Mouse (Mus musculus) lung, embryonic 14.5 days (tissue): ENCODE data around the gene Dnase2b. TPM values are rescaled to one million over a fixed set of nuclear protein-coding genes. Genes with fewer than 3 reads are reported as not detected.

Source experiments
- ATAC-seq: fragments of 200-750 bp; cut with Nextera tagmentation; 2 replicates; pipeline ENCODE4 v1.8.0; 2017; ENCODE audit warnings: mild to moderate bottlenecking, moderate TSS enrichment, moderate library complexity; ENCODE audit not compliant: insufficient read depth
- DNase-seq: peaks from one replicate; pipeline ENCODE4 v3.0.0-alpha.2; 2015
- H3K27ac ChIP-seq: fragments of 300-500 bp; sonication (generic); 2 replicates; pipeline ENCODE4 v1.5.1; 2014; ENCODE audit warnings: low read depth, mild to moderate bottlenecking, moderate library complexity
- H3K27me3 ChIP-seq: fragments of 300-500 bp; sonication (generic); 2 replicates; pipeline ENCODE4 v1.6.1; 2014; ENCODE audit warnings: low read length, control low read depth; ENCODE audit not compliant: insufficient read depth
- H3K36me3 ChIP-seq: fragments of 300-500 bp; sonication (generic); 2 replicates; pipeline ENCODE4 v1.6.1; 2014; ENCODE audit warnings: control low read depth; ENCODE audit not compliant: insufficient read depth
- H3K4me1 ChIP-seq: fragments of 300-500 bp; sonication (generic); 2 replicates; pipeline ENCODE4 v1.6.1; 2014; ENCODE audit warnings: antibody characterized with exemption, control low read depth; ENCODE audit not compliant: insufficient read depth
- H3K4me2 ChIP-seq: fragments of 300-500 bp; sonication (generic); 2 replicates; pipeline ENCODE4 v1.6.1; 2014; ENCODE audit warnings: mild to moderate bottlenecking
- H3K4me3 ChIP-seq: fragments of 300-500 bp; sonication (generic); 2 replicates; pipeline ENCODE4 v1.5.1; 2014; ENCODE audit warnings: low read depth, low read length
- H3K9ac ChIP-seq: fragments of 300-500 bp; sonication (generic); 2 replicates; pipeline ENCODE4 v1.6.1; 2014
- H3K9me3 ChIP-seq: fragments of 300-500 bp; sonication (generic); 2 replicates; pipeline ENCODE4 v1.6.1; 2016; ENCODE audit warnings: low read depth, low read length, control low read depth
- CTCF ChIP-seq: IDR thresholded peaks from 2 replicates; pipeline ENCODE4 v1.5.1; 2016; ENCODE audit warnings: antibody characterized with exemption, low read depth
- WGBS: fragments of 180-500 bp; shearing (Covaris S2); extraction: QIAGEN DNeasy Blood & Tissue Kit; methylation state at CpG from one replicate; pipeline ENCODE4 v1.1.7; 2014; 5-methylcytosine and 5-hydroxymethylcytosine counted together
- polyA plus RNA-seq: library from polyadenylated mRNA; unstranded; fragments of >200 nt; fragmentation: Nextera tagmentation; extraction: Ambion mirVana; gene quantifications from 2 replicates; pipeline ENCODE4 v1.2.1, GENCODE M21; 2014

The Dnase2b gene
- polyA plus RNA-seq, 1 experiment from 2014 or later, result not detected

- no peak overlapping the region for H3K9ac ChIP-seq
- WGBS, result 81% methylated on average over 6 of the region's 6 CpGs
- no peaks in the 10 kb centered on the region for H3K9me3 ChIP-seq
- no peak for DNase-seq
- no peak overlapping the region for H3K27ac ChIP-seq
- H3K36me3 ChIP-seq, result no peaks in the 10 kb centered on the region
- no peak overlapping the region for H3K4me2 ChIP-seq
- no peak for TF ChIP-seq CTCF
- H3K27me3 ChIP-seq, result no peaks in the 10 kb centered on the region
- ATAC-seq, result no peak
- no peaks in the 10 kb centered on the region for H3K4me1 ChIP-seq
- no peak overlapping the region for H3K4me3 ChIP-seq
Measured at GRCm38 (mm10) chr3:146557507-146557906, 57.9 kb downstream of the Dnase2b start.

DNA sequence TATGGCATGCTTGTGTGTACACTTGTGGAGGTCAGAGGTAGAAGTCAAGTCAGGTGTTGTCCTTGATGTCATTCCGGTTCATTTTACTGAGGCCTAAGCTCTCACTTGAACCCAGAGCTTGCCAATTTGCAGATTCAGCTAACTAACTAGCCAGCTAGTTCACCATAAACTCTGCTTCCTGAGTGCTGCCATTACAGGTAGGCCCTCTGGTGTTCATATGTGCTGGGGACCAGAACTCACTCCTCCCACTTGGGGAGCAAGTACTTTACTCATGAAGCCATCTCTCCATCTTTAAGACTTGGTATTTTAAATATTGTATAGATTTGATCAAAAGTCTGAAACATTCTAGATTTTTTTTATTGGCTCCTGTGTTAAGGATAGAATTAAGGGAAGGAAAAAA, 58.8 kb downstream of the Dnase2b start:
- DNase-seq (no peak), ATAC-seq (no peak)
- H3K9me3 ChIP-seq, result no peaks in the 10 kb centered on the region
- no peak for TF ChIP-seq CTCF
- no peak overlapping the region for H3K4me3 ChIP-seq
- H3K4me1 ChIP-seq, result no peaks in the 10 kb centered on the region
- no peak overlapping the region for H3K4me2 ChIP-seq
- 72% methylated on average over 1 of the region's 1 CpGs for WGBS
- H3K9ac ChIP-seq, result no peak overlapping the region
- H3K27ac ChIP-seq, result no peak overlapping the region
- no peaks in the 10 kb centered on the region for H3K36me3 ChIP-seq
- H3K27me3 ChIP-seq, result no peaks in the 10 kb centered on the region

DNA sequence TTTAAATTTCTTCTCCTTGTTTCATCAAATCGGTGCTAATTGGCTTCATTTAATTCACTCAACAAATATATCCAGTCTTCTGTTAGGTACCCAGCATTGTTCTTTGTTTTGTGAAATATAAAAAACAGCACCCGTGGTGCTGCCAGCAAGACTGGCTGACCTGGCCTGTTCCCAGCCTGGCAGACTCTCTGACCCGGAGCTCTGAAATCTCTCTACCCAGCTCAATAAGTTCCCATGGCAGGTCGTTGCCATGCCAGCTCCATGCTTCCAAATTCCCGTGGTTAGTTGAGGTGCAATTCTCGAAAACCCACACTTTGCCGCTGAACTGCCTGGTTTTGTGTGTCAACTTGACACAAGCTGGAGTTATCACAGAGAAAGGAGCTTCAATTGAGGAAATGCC, 60.6 kb downstream of the Dnase2b start:
- TF ChIP-seq CTCF, result no peak
- H3K4me2 ChIP-seq, result no peak overlapping the region
- H3K9ac ChIP-seq, result no peak overlapping the region
- no peaks in the 10 kb centered on the region for H3K4me1 ChIP-seq
- H3K9me3 ChIP-seq, result no peaks in the 10 kb centered on the region
- H3K27me3 ChIP-seq, result no peaks in the 10 kb centered on the region
- WGBS, result 88% methylated on average over 7 of the region's 7 CpGs
- ATAC-seq (no peak), DNase-seq (no peak)
- no peaks in the 10 kb centered on the region for H3K36me3 ChIP-seq
- H3K27ac ChIP-seq, result no peak overlapping the region
- no peak overlapping the region for H3K4me3 ChIP-seq

GRCm38 (mm10) chr3:146543632-146544031, 71.8 kb downstream of the Dnase2b start:
- 18% methylated on average over 1 of the region's 1 CpGs for whole genome bisulfite sequencing
- DNase-seq (no peak), ATAC-seq (no peak)
- Histone ChIP-seq H3K4me1 (no peaks in the 10 kb centered on the region), H3K27me3 (no peaks in the 10 kb centered on the region), H3K4me2 (no peak overlapping the region), H3K27ac (no peak overlapping the region), H3K9ac (no peak overlapping the region), H3K9me3 (no peaks in the 10 kb centered on the region), H3K36me3 (no peaks in the 10 kb centered on the region), H3K4me3 (no peak overlapping the region)
- no peak for TF ChIP-seq CTCF

DNA sequence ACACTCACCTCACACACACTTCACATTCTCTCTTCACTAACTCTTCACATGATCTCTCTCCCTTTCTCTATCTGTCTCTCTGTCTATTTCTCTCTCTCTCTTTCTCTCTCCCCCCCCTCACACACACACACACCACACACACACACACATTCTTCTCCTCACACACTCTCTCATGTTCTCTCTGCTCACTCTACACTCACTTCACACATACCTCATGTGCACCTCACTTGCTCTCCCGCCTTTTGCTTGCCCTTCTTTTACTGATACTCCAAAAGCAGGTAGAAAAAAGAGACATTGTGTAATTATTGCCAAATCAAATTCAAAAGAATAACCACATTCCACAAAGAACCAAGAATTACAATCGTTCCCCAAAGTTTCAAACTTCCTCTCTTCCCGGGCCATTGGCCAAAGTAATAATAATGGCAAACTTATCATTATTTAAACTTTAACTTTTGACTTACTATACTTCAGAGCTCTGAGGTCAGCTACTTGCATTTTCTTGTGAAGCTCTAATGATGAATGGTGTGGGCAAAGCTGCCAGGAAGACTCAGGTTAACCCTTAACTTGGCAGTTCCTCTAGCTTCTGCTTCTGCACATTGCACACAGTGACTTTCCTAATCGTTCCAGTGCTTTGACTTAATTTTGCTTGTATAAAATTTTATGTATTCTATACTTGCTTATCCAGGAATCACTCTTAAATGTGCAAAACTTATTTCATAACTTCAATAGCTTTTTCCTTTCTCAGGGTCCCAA, 74.7 kb downstream of the Dnase2b start:
- Histone ChIP-seq H3K27ac (no peak overlapping the region), H3K27me3 (no peaks in the 10 kb centered on the region), H3K4me2 (no peak overlapping the region), H3K9ac (no peak overlapping the region), H3K4me3 (no peak overlapping the region), H3K4me1 (no peaks in the 10 kb centered on the region), H3K9me3 (no peaks in the 10 kb centered on the region), H3K36me3 (no peaks in the 10 kb centered on the region)
- peak; percentile 9 for DNase-seq
- 34% methylated on average over 4 of the region's 4 CpGs for WGBS
- TF ChIP-seq CTCF, result no peak
- no peak for ATAC-seq

GRCm38 (mm10) chr3:146534986-146535385, 80.4 kb downstream of the Dnase2b start:
- ATAC-seq, result no peak
- 63% methylated on average over 6 of the region's 6 CpGs for WGBS

More at GRCm38 (mm10) chr3:146534986-146535385, 80.4 kb downstream of the Dnase2b start:
- DNase-seq, result no peak
- Histone ChIP-seq H3K9me3 (no peaks in the 10 kb centered on the region), H3K4me3 (no peak overlapping the region), H3K36me3 (no peaks in the 10 kb centered on the region), H3K4me1 (no peaks in the 10 kb centered on the region), H3K27ac (no peak overlapping the region), H3K27me3 (no peaks in the 10 kb centered on the region), H3K9ac (no peak overlapping the region), H3K4me2 (no peak overlapping the region)
- no peak for TF ChIP-seq CTCF

Other genes starting within 250 kb of the Dnase2b start
- gene Ssx2ip, start 211.0 kb downstream of the Dnase2b start, polyA plus RNA-seq, result 29.3 and 30.5 TPM in 2 replicates
- gene Ctbs, start 165.8 kb downstream of the Dnase2b start, polyA plus RNA-seq, result 8.9 and 10.4 TPM in 2 replicates
- gene Spata1, start 115.8 kb downstream of the Dnase2b start, polyA plus RNA-seq, result 4.2 and 4.8 TPM in 2 replicates
- gene Gng5, start 115.8 kb downstream of the Dnase2b start, polyA plus RNA-seq, result 887 and 951 TPM in 2 replicates
- gene Rpf1, start 94.2 kb downstream of the Dnase2b start, polyA plus RNA-seq, result 55.7 and 56.1 TPM in 2 replicates
- gene Uox, start 45.2 kb downstream of the Dnase2b start, polyA plus RNA-seq, result not detected in 2 replicates
- not detected in 2 replicates for gene 4930503B20Rik, start 35.7 kb upstream of the Dnase2b start, polyA plus RNA-seq
- 0.66 and 1.2 TPM in 2 replicates for gene Samd13, start 70.0 kb upstream of the Dnase2b start, polyA plus RNA-seq
- gene Prkacb, start 197.4 kb upstream of the Dnase2b start, polyA plus RNA-seq, result 69.6 and 74.8 TPM in 2 replicates
- gene Ttll7, start 236.8 kb upstream of the Dnase2b start, polyA plus RNA-seq, result 2.5 and 3.8 TPM in 2 replicates